Mouse (Mus musculus) hindbrain, postnatal 0 days (tissue): ENCODE measurements around the gene Ecsit. TPM values are rescaled to one million over a fixed set of nuclear protein-coding genes. Genes with fewer than 3 reads are reported as not detected.

Source experiments
- ATAC-seq: fragments of 200-750 bp; cut with Nextera tagmentation; 2 replicates; pipeline ENCODE4 v1.8.0; 2017; ENCODE audit warnings: mild to moderate bottlenecking, moderate TSS enrichment, moderate library complexity
- DNase-seq: peaks from one replicate; pipeline ENCODE4 v3.0.0-alpha.2; 2015; ENCODE audit warnings: low spot score
- H3K27ac ChIP-seq: fragments of 300-500 bp; sonication (generic); 2 replicates; pipeline ENCODE4 v1.5.1; 2014; ENCODE audit warnings: mild to moderate bottlenecking
- H3K27me3 ChIP-seq: fragments of 300-500 bp; sonication (generic); 2 replicates; pipeline ENCODE4 v1.6.1; 2014; ENCODE audit warnings: low read length, mixed read lengths; ENCODE audit not compliant: insufficient read depth
- H3K36me3 ChIP-seq: fragments of 300-500 bp; sonication (generic); 2 replicates; pipeline ENCODE4 v1.6.1; 2014; ENCODE audit warnings: low read length, mixed read lengths; ENCODE audit not compliant: insufficient read depth
- H3K4me1 ChIP-seq: fragments of 300-500 bp; sonication (generic); 2 replicates; pipeline ENCODE4 v1.6.1; 2014; ENCODE audit warnings: antibody characterized with exemption, low read length, mixed read lengths; ENCODE audit not compliant: insufficient read depth
- H3K4me2 ChIP-seq: fragments of 300-500 bp; sonication (generic); 2 replicates; pipeline ENCODE4 v1.6.1; 2014; ENCODE audit warnings: low read depth, mild to moderate bottlenecking, low read length, moderate library complexity, mixed read lengths
- H3K4me3 ChIP-seq: fragments of 300-500 bp; sonication (generic); 2 replicates; pipeline ENCODE4 v1.5.1; 2014; ENCODE audit warnings: low read length
- H3K9ac ChIP-seq: fragments of 300-500 bp; sonication (generic); replicated peaks from 2 replicates; pipeline ENCODE4 v1.6.1; 2014; ENCODE audit warnings: mild to moderate bottlenecking, low read length, moderate library complexity, mixed read lengths
- H3K9me3 ChIP-seq: fragments of 300-500 bp; sonication (generic); 2 replicates; pipeline ENCODE4 v1.6.1; 2016; ENCODE audit warnings: low read length, mixed read lengths
- CTCF ChIP-seq: IDR thresholded peaks from 2 replicates; pipeline ENCODE4 v1.5.1; 2016; ENCODE audit warnings: antibody characterized with exemption, control low read depth, low read depth
- WGBS: fragments of 180-500 bp; shearing (Covaris S2); extraction: QIAGEN DNeasy Blood & Tissue Kit; methylation state at CpG from one replicate; pipeline ENCODE4 v1.1.7; 2014; 5-methylcytosine and 5-hydroxymethylcytosine counted together
- polyA plus RNA-seq: library from polyadenylated mRNA; unstranded; fragments of >200 nt; fragmentation: Nextera tagmentation; extraction: Ambion mirVana; gene quantifications from 2 replicates; pipeline ENCODE4 v1.2.1, GENCODE M21; 2015
- total RNA-seq: library from RNA; depleted of rRNA; stranded (reverse); fragments of >200 nt; gene quantifications from 2 replicates; pipeline ENCODE4 v1.2.3, GENCODE M21; 2014

The Ecsit gene
- total and polyA plus RNA-seq, 2 experiments from 2014 or later = 56.0 to 68.8 TPM

GRCm38 (mm10) chr9:22072276-22072675, 13.0 kb downstream of the Ecsit start:
- DNase-seq = no peak
- no peak overlapping the region for H3K4me2 ChIP-seq
- ATAC-seq = no peak
- H3K4me3 ChIP-seq = no peak overlapping the region
- no peaks in the 10 kb centered on the region for H3K27me3 ChIP-seq
- no peak overlapping the region for H3K9ac ChIP-seq
- H3K9me3 ChIP-seq = no peaks in the 10 kb centered on the region
- H3K4me1 ChIP-seq = peaks cover 5% of the 10 kb centered on the region
- H3K27ac ChIP-seq = no peak overlapping the region
- TF ChIP-seq CTCF = no peak
- 87% methylated on average over 4 of the region's 4 CpGs for WGBS
- peaks cover 27% of the 10 kb centered on the region for H3K36me3 ChIP-seq

GRCm38 (mm10) chr9:22070791-22071573, 14.3 kb downstream of the Ecsit start, which contains the start of the genes Gm49318 and Zfp653:
Gm49318 (minus strand) TSS chr9:22071259.
Zfp653 (minus strand) TSS chr9:22071376.
- Histone ChIP-seq H3K4me1 (peaks cover 5% of the 10 kb centered on the region), H3K9ac (peak within 1 kb of the TSS; percentile 92), H3K4me3 (peak within 1 kb of the TSS; percentile 90), H3K36me3 (peaks cover 21% of the 10 kb centered on the region), H3K4me2 (peak within 1 kb of the TSS; percentile 66), H3K9me3 (no peaks in the 10 kb centered on the region), H3K27ac (peak within 1 kb of the TSS; percentile 98), H3K27me3 (no peaks in the 10 kb centered on the region)
- DNase-seq (peak; percentile 99), ATAC-seq (peak; percentile 97)
- WGBS = under 1% methylated on average over 49 of the region's 87 CpGs
- TF ChIP-seq CTCF = no peak; the same call in 1 of the 2 replicates

GRCm38 (mm10) chr9:22069881-22070553, 15.2 kb downstream of the Ecsit start:
- H3K27me3 ChIP-seq = no peaks in the 10 kb centered on the region
- peak overlapping the region; percentile 92 for H3K9ac ChIP-seq
- H3K27ac ChIP-seq = peak overlapping the region; percentile 98
- peak; percentile 8; the same call in 1 of the 2 replicates for ATAC-seq
- H3K4me3 ChIP-seq = peak overlapping the region; percentile 90
- peaks cover 29% of the 10 kb centered on the region for H3K36me3 ChIP-seq
- H3K4me2 ChIP-seq = peak overlapping the region; percentile 66
- DNase-seq = no peak
- TF ChIP-seq CTCF = no peak
- WGBS = 62% methylated on average over 4 of the region's 4 CpGs
- no peaks in the 10 kb centered on the region for H3K9me3 ChIP-seq
- H3K4me1 ChIP-seq = peaks cover 5% of the 10 kb centered on the region

GRCm38 (mm10) chr9:22067195-22067594, 18.0 kb downstream of the Ecsit start:
- Histone ChIP-seq H3K4me3 (no peak overlapping the region), H3K27ac (no peak overlapping the region), H3K4me1 (peaks cover 5% of the 10 kb centered on the region), H3K36me3 (peaks cover 34% of the 10 kb centered on the region), H3K9me3 (no peaks in the 10 kb centered on the region), H3K4me2 (no peak overlapping the region), H3K9ac (no peak overlapping the region), H3K27me3 (no peaks in the 10 kb centered on the region)
- 75% methylated on average over 5 of the region's 5 CpGs for WGBS
- DNase-seq (no peak), ATAC-seq (no peak)
- TF ChIP-seq CTCF = no peak

- DNase-seq (peak; percentile 43), ATAC-seq (no peak)
- peak; percentile 80 for TF ChIP-seq CTCF
- H3K27me3 ChIP-seq = no peaks in the 10 kb centered on the region
- WGBS = 61% methylated on average over 3 of the region's 3 CpGs
- H3K36me3 ChIP-seq = peaks cover 35% of the 10 kb centered on the region
- no peak overlapping the region for H3K4me3 ChIP-seq
- H3K9ac ChIP-seq = no peak overlapping the region
- no peaks in the 10 kb centered on the region for H3K9me3 ChIP-seq
- no peak overlapping the region for H3K4me2 ChIP-seq
- no peak overlapping the region for H3K27ac ChIP-seq
- H3K4me1 ChIP-seq = peaks cover 5% of the 10 kb centered on the region
Measured at GRCm38 (mm10) chr9:22066433-22066832, 18.8 kb downstream of the Ecsit start.

GRCm38 (mm10) chr9:22065642-22066041, 19.6 kb downstream of the Ecsit start:
- Histone ChIP-seq H3K36me3 (peaks cover 41% of the 10 kb centered on the region), H3K9me3 (no peaks in the 10 kb centered on the region), H3K4me1 (peaks cover 5% of the 10 kb centered on the region), H3K4me3 (no peak overlapping the region), H3K27ac (no peak overlapping the region), H3K9ac (no peak overlapping the region), H3K4me2 (no peak overlapping the region), H3K27me3 (no peaks in the 10 kb centered on the region)
- DNase-seq = no peak
- 98% methylated on average over 11 of the region's 11 CpGs for WGBS
- no peak for TF ChIP-seq CTCF
- ATAC-seq = no peak

GRCm38 (mm10) chr9:22064341-22064740, 20.9 kb downstream of the Ecsit start:
- TF ChIP-seq CTCF = no peak
- H3K4me2 ChIP-seq = no peak overlapping the region
- no peaks in the 10 kb centered on the region for H3K4me1 ChIP-seq
- ATAC-seq = no peak
- DNase-seq = peak; percentile 38
- H3K9ac ChIP-seq = no peak overlapping the region
- no peak overlapping the region for H3K27ac ChIP-seq
- no peak overlapping the region for H3K4me3 ChIP-seq
- WGBS = 75% methylated on average over 3 of the region's 3 CpGs
- H3K27me3 ChIP-seq = no peaks in the 10 kb centered on the region
- H3K9me3 ChIP-seq = no peaks in the 10 kb centered on the region
- peaks cover 46% of the 10 kb centered on the region for H3K36me3 ChIP-seq
